Mouse (Mus musculus) spleen, adult 2 months (tissue): ENCODE measurements around the gene Cacnb2.

Experiments used
- CTCF ChIP-seq: fragments of 200-500 bp; IDR thresholded peaks from 2 replicates; pipeline ENCODE4 v1.5.1; 2011; ENCODE audit warnings: mild to moderate bottlenecking, inconsistent platforms; ENCODE audit not compliant: insufficient read depth, insufficient read length, insufficient replicate concordance; ENCODE audit errors: extremely low read depth
- POLR2A ChIP-seq: fragments of 200-500 bp; IDR thresholded peaks from 2 replicates; pipeline ENCODE4 v1.6.1; 2011; ENCODE audit warnings: low read depth, low read length, inconsistent platforms

GRCm38 (mm10) chr2:14604791-14605190 is 1.9 kb downstream of the Cacnb2 start:
- TF ChIP-seq CTCF (no peak), POLR2A (no peak)
